In genomic region chr6:83003082-83003481, GRCm38 (mm10) we compare ENCODE assay signal across 15 mouse cellular contexts.
"Had no signal": no experiment of that assay in that cellular context is flagged by ENCODE, and none has a peak within 500 bp of the region (broad histone marks: within the 10 kb centered on the region; RNA-seq: fewer than 3 reads in every experiment).

No protein-coding gene starts in this region.

- H3K4me3 ChIP-seq: midbrain, embryonic 13.5 days; midbrain, embryonic 15.5 days; neural tube, embryonic 12.5 days; stomach, embryonic 15.5 days had no signal

- ATAC-seq: midbrain, embryonic 13.5 days; midbrain, embryonic 15.5 days had no signal

- H3K27me3 ChIP-seq: megakaryocyte, embryonic 14.5 days; midbrain, embryonic 13.5 days; neural tube, embryonic 12.5 days; stomach, embryonic 15.5 days had no signal

- H3K27ac ChIP-seq: midbrain, embryonic 13.5 days; midbrain, embryonic 15.5 days; neural tube, embryonic 12.5 days; stomach, embryonic 15.5 days; stomach, postnatal 0 days had no signal

- H3K9me3 ChIP-seq: megakaryocyte, embryonic 14.5 days; midbrain, embryonic 13.5 days; midbrain, embryonic 15.5 days; neural tube, embryonic 12.5 days; stomach, embryonic 15.5 days had no signal

- H3K9ac ChIP-seq: lung, embryonic 14.5 days; midbrain, embryonic 13.5 days; midbrain, embryonic 15.5 days; neural tube, embryonic 12.5 days; stomach, embryonic 15.5 days had no signal

- H3K4me2 ChIP-seq: lung, embryonic 14.5 days; midbrain, embryonic 11.5 days; midbrain, embryonic 13.5 days; midbrain, embryonic 15.5 days; neural tube, embryonic 12.5 days; stomach, embryonic 15.5 days had no signal

- DNase-seq: lung, adult 18-20 months; lung, embryonic 14.5 days; lung, postnatal 10 days; lung, postnatal 4 days; right cerebral cortex, postnatal 14 days; thymus, adult 2 months; thymus, postnatal 25 days; thymus, postnatal 4 days had no signal

- H3K4me1 ChIP-seq: midbrain, embryonic 13.5 days; midbrain, embryonic 15.5 days; neural tube, embryonic 12.5 days had no signal

- H3K36me3 ChIP-seq: midbrain, embryonic 13.5 days; midbrain, embryonic 15.5 days; neural tube, embryonic 12.5 days; stomach, embryonic 15.5 days had no signal
